Mouse (Mus musculus): ENCODE results near the gene A2ml1. TPM values are rescaled to one million over a fixed set of nuclear protein-coding genes. Genes with fewer than 3 reads are reported as not detected.

The A2ml1 gene
- polyA plus RNA-seq, 2 experiments, result not detected

- no peaks in the 10 kb centered on the region for H3K4me1 ChIP-seq (ENCODE audit: control insufficient read depth, insufficient read depth, low read length)
- H3K27ac ChIP-seq (replicated peaks; ENCODE audit: low read depth, low read length), result no peak overlapping the region
- no peaks in the 10 kb centered on the region for H3K27me3 ChIP-seq (ENCODE audit: control insufficient read depth, insufficient read depth, low read length)
- no peak overlapping the region for H3K9ac ChIP-seq (ENCODE audit: low read depth, low read length, severe bottlenecking)
- WGBS, result 73% methylated on average over 6 of the region's 6 CpGs
- no peaks in the 10 kb centered on the region for H3K36me3 ChIP-seq (ENCODE audit: control insufficient read depth, insufficient read depth, low read length)
- no peak overlapping the region for H3K4me3 ChIP-seq (replicated peaks; ENCODE audit: low read length)
- no peaks in the 10 kb centered on the region for H3K9me3 ChIP-seq (ENCODE audit: control insufficient read depth, low read length)
- ATAC-seq (ENCODE audit: low FRiP score, low read depth), result no peak
- DNase-seq (ENCODE audit: low spot score), result no peak
- no peak for TF ChIP-seq POLR2A (IDR thresholded peaks at IDR 0.05; ENCODE audit: borderline replicate concordance, extremely low read depth, insufficient read depth, insufficient read length)
- H3K4me2 ChIP-seq (replicated peaks; ENCODE audit: low read depth, low read length, severe bottlenecking), result no peak overlapping the region
Measured at GRCm38 (mm10) chr6:128587619-128588018, 6.2 kb upstream of the A2ml1 start.

DNA sequence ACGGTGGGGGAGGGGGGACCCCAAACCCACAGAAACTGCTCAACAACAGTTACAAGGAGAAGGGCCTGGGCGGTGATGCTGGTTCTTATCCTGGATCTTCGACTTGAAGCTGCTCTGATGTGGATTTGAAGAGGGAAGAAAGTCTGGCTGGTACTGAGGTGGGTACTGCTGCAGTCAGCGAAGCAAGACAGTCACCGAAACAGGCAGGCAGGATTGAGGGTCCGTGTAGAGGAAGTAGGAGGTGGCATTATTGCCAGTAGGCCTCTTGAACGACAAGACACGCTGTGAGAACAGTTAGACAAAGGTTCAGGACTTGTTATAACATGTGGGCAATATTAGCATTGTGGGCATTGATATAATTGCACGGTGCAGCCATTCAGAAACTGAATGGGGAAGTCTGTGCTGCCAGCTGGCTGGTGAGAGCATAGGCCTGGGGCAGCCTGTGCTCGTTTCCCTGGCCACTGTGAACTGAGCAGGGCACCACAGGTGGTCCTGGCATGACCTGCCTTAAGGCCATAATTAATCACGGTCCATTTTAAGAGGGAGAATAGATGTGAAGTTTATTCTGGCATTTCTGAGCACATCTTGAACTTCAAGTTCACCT is 4.3 kb upstream of the A2ml1 start:
- WGBS, result 66% methylated on average over 11 of the region's 11 CpGs
- DNase-seq (ENCODE audit: low spot score) (no peak), ATAC-seq (ENCODE audit: low FRiP score, low read depth) (no peak)
- Histone ChIP-seq H3K4me2 (replicated peaks; ENCODE audit: low read depth, low read length, severe bottlenecking) (no peak overlapping the region), H3K36me3 (ENCODE audit: control insufficient read depth, insufficient read depth, low read length) (no peaks in the 10 kb centered on the region), H3K4me1 (ENCODE audit: control insufficient read depth, insufficient read depth, low read length) (no peaks in the 10 kb centered on the region), H3K4me3 (replicated peaks; ENCODE audit: low read length) (no peak overlapping the region), H3K9ac (ENCODE audit: low read depth, low read length, severe bottlenecking) (no peak overlapping the region), H3K9me3 (ENCODE audit: control insufficient read depth, low read length) (no peaks in the 10 kb centered on the region), H3K27ac (replicated peaks; ENCODE audit: low read depth, low read length) (no peak overlapping the region), H3K27me3 (ENCODE audit: control insufficient read depth, insufficient read depth, low read length) (no peaks in the 10 kb centered on the region)
- no peak for TF ChIP-seq POLR2A (IDR thresholded peaks at IDR 0.05; ENCODE audit: borderline replicate concordance, extremely low read depth, insufficient read depth, insufficient read length)

GRCm38 (mm10) chr6:128584070-128584660 is 2.8 kb upstream of the A2ml1 start:
- no peak for TF ChIP-seq POLR2A (IDR thresholded peaks at IDR 0.05; ENCODE audit: borderline replicate concordance, extremely low read depth, insufficient read depth, insufficient read length)
- no peaks in the 10 kb centered on the region for H3K27me3 ChIP-seq (ENCODE audit: control insufficient read depth, insufficient read depth, low read length)
- ATAC-seq (ENCODE audit: low FRiP score, low read depth) (no peak), DNase-seq (ENCODE audit: low spot score) (no peak)
- WGBS, result 27% methylated on average over 10 of the region's 10 CpGs
- H3K4me2 ChIP-seq (replicated peaks; ENCODE audit: low read depth, low read length, severe bottlenecking), result no peak overlapping the region
- no peaks in the 10 kb centered on the region for H3K9me3 ChIP-seq (ENCODE audit: control insufficient read depth, low read length)
- H3K9ac ChIP-seq (ENCODE audit: low read depth, low read length, severe bottlenecking), result no peak overlapping the region
- no peaks in the 10 kb centered on the region for H3K36me3 ChIP-seq (ENCODE audit: control insufficient read depth, insufficient read depth, low read length)
- no peak overlapping the region for H3K4me3 ChIP-seq (replicated peaks; ENCODE audit: low read length)
- no peak overlapping the region for H3K27ac ChIP-seq (replicated peaks; ENCODE audit: low read depth, low read length)
- H3K4me1 ChIP-seq (ENCODE audit: control insufficient read depth, insufficient read depth, low read length), result no peaks in the 10 kb centered on the region

- H3K36me3 ChIP-seq (ENCODE audit: control insufficient read depth, insufficient read depth, low read length), result no peaks in the 10 kb centered on the region
- WGBS, result 65% methylated on average over 9 of the region's 9 CpGs
- H3K4me3 ChIP-seq (replicated peaks; ENCODE audit: low read length), result no peak overlapping the region
- H3K27ac ChIP-seq (replicated peaks; ENCODE audit: low read depth, low read length), result no peak overlapping the region
- ATAC-seq (ENCODE audit: low FRiP score, low read depth), result no peak
- no peaks in the 10 kb centered on the region for H3K4me1 ChIP-seq (ENCODE audit: control insufficient read depth, insufficient read depth, low read length)
- no peak for TF ChIP-seq POLR2A (IDR thresholded peaks at IDR 0.05; ENCODE audit: borderline replicate concordance, extremely low read depth, insufficient read depth, insufficient read length)
- DNase-seq (ENCODE audit: low spot score), result no peak
- H3K9ac ChIP-seq (ENCODE audit: low read depth, low read length, severe bottlenecking), result no peak overlapping the region
- no peaks in the 10 kb centered on the region for H3K9me3 ChIP-seq (ENCODE audit: control insufficient read depth, low read length)
- H3K27me3 ChIP-seq (ENCODE audit: control insufficient read depth, insufficient read depth, low read length), result no peaks in the 10 kb centered on the region
- no peak overlapping the region for H3K4me2 ChIP-seq (replicated peaks; ENCODE audit: low read depth, low read length, severe bottlenecking)
Measured at GRCm38 (mm10) chr6:128577301-128577700, 4.1 kb downstream of the A2ml1 start.

GRCm38 (mm10) chr6:128566589-128566988 is 14.8 kb downstream of the A2ml1 start:
- WGBS, result 91% methylated on average over 11 of the region's 11 CpGs

More at GRCm38 (mm10) chr6:128566589-128566988, 14.8 kb downstream of the A2ml1 start:
- Histone ChIP-seq H3K27me3 (ENCODE audit: control insufficient read depth, insufficient read depth, low read length) (no peaks in the 10 kb centered on the region), H3K27ac (replicated peaks; ENCODE audit: low read depth, low read length) (no peak overlapping the region), H3K9me3 (ENCODE audit: control insufficient read depth, low read length) (no peaks in the 10 kb centered on the region), H3K36me3 (ENCODE audit: control insufficient read depth, insufficient read depth, low read length) (no peaks in the 10 kb centered on the region), H3K4me1 (ENCODE audit: control insufficient read depth, insufficient read depth, low read length) (no peaks in the 10 kb centered on the region), H3K4me3 (replicated peaks; ENCODE audit: low read length) (no peak overlapping the region), H3K4me2 (replicated peaks; ENCODE audit: low read depth, low read length, severe bottlenecking) (no peak overlapping the region), H3K9ac (ENCODE audit: low read depth, low read length, severe bottlenecking) (no peak overlapping the region)
- TF ChIP-seq POLR2A (IDR thresholded peaks at IDR 0.05; ENCODE audit: borderline replicate concordance, extremely low read depth, insufficient read depth, insufficient read length), result no peak
- DNase-seq (ENCODE audit: low spot score), result no peak
- ATAC-seq (ENCODE audit: low FRiP score, low read depth), result no peak

All from limb, embryonic 14.5 days (tissue).